Comparison of ENCODE assay signal across 9 mouse cellular contexts in the genomic region with DNA sequence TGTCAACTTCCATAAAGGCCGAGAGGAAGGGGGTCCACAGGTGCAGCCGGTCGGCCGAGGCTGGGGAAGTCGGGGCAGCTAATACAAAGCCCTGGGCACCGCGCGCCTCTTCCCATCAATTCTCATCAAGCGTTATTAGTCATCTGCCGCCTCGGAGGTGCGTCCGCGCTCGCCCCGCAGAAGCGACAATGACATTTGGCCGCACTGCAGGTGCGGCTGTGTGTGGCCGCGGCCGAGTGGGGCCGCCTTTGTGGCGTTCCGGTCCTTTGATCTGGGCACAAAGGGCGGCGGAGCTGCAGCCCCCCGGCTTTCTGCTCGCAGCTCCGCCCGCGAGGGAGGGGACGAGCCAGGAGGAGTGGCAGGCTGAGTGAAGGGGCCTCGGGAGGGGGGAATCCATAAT. TPM values are rescaled to one million over a fixed set of nuclear protein-coding genes. Genes with fewer than 3 reads are reported as not detected.
A peak's percentile ranks its signal among the peaks of the same experiment; 100 is the strongest.
DNase-seq lines count a peak whose midpoint lies in the region; ATAC-seq and TF ChIP-seq lines count a peak whose summit lies in the region.
"Had no signal": no experiment of that assay in that cellular context is flagged by ENCODE, and none has a peak within 500 bp of the region (broad histone marks: within the 10 kb centered on the region; RNA-seq: fewer than 3 reads in every experiment).

No protein-coding gene starts in this region.

- peaks cover 9% of the 10 kb centered on the region for H3K4me1 ChIP-seq in heart, embryonic 15.5 days (replicated peaks)
- H3K4me1 ChIP-seq in forebrain, postnatal 0 days (ENCODE audit: insufficient read depth), result peaks cover 5% of the 10 kb centered on the region
- peaks cover 3% of the 10 kb centered on the region; the same call in 1 of the 2 replicates for H3K4me1 ChIP-seq in limb, embryonic 11.5 days (ENCODE audit: control insufficient read depth, insufficient read depth, low read length)
- peaks cover 24% of the 10 kb centered on the region for H3K4me1 ChIP-seq in neural tube, embryonic 15.5 days

- no peak overlapping the region for H3K9ac ChIP-seq in heart, embryonic 15.5 days
- peak overlapping the region; percentile 59 for H3K9ac ChIP-seq in forebrain, postnatal 0 days
- H3K9ac ChIP-seq in limb, embryonic 11.5 days (ENCODE audit: low read length), result peak overlapping the region; percentile 41; the same call in 1 of the 2 replicates
- H3K9ac ChIP-seq in neural tube, embryonic 15.5 days (replicated peaks), result peak overlapping the region; percentile 41

- H3K36me3 ChIP-seq in heart, embryonic 15.5 days, result no peaks in the 10 kb centered on the region
- H3K36me3 ChIP-seq in forebrain, postnatal 0 days (ENCODE audit: insufficient read depth), result no peaks in the 10 kb centered on the region; the same call in 1 of the 2 replicates
- no peaks in the 10 kb centered on the region for H3K36me3 ChIP-seq in limb, embryonic 11.5 days (ENCODE audit: control insufficient read depth, insufficient read depth, low read length)
- H3K36me3 ChIP-seq in neural tube, embryonic 15.5 days, result no peaks in the 10 kb centered on the region
- H3K36me3 ChIP-seq: G1E had no signal

- under 1% methylated on average over 34 of the region's 34 CpGs for WGBS in heart, embryonic 15.5 days
- under 1% methylated on average over 34 of the region's 34 CpGs for WGBS in forebrain, postnatal 0 days
- WGBS in limb, embryonic 11.5 days, result under 1% methylated on average over 34 of the region's 34 CpGs
- under 1% methylated on average over 34 of the region's 34 CpGs for WGBS in neural tube, embryonic 15.5 days

- no peaks in the 10 kb centered on the region for H3K9me3 ChIP-seq in heart, embryonic 15.5 days (replicated peaks)
- no peaks in the 10 kb centered on the region for H3K9me3 ChIP-seq in forebrain, postnatal 0 days (ENCODE audit: low read length)
- no peaks in the 10 kb centered on the region for H3K9me3 ChIP-seq in limb, embryonic 11.5 days (ENCODE audit: control insufficient read depth, low read length)
- H3K9me3 ChIP-seq in neural tube, embryonic 15.5 days (replicated peaks), result no peaks in the 10 kb centered on the region

- H3K4me3 ChIP-seq in heart, embryonic 15.5 days, result peak overlapping the region; percentile 57
- H3K4me3 ChIP-seq in forebrain, postnatal 0 days (ENCODE audit: low read depth, low read length), result peak overlapping the region; percentile 49
- H3K4me3 ChIP-seq in limb, embryonic 11.5 days (ENCODE audit: low read depth, low read length), result peak overlapping the region; percentile 37
- H3K4me3 ChIP-seq in neural tube, embryonic 15.5 days (replicated peaks), result peak overlapping the region; percentile 50

- ATAC-seq in heart, embryonic 15.5 days (replicated peaks; ENCODE audit: insufficient number of reproducible peaks, insufficient read depth, low FRiP score, low read depth), result no peak
- ATAC-seq in forebrain, postnatal 0 days, result peak; percentile 43; the same call in 1 of the 2 replicates
- ATAC-seq in limb, embryonic 11.5 days (ENCODE audit: insufficient number of reproducible peaks, low FRiP score, low TSS enrichment, low read depth), result no peak
- ATAC-seq in neural tube, embryonic 15.5 days (ENCODE audit: low FRiP score), result no peak

- peaks cover 45% of the 10 kb centered on the region for H3K27me3 ChIP-seq in heart, embryonic 15.5 days
- H3K27me3 ChIP-seq in forebrain, postnatal 0 days (ENCODE audit: insufficient read depth, low read length), result 0 out of 2 replicates have a peak, but pooled peaks cover 4% of the 10 kb centered on the region
- peaks cover 17% of the 10 kb centered on the region for H3K27me3 ChIP-seq in limb, embryonic 11.5 days (ENCODE audit: control insufficient read depth, insufficient read depth, low read length)
- peaks cover 11% of the 10 kb centered on the region for H3K27me3 ChIP-seq in neural tube, embryonic 15.5 days (replicated peaks)

- no peak for TF ChIP-seq CTCF in forebrain, postnatal 0 days (IDR thresholded peaks at IDR 0.05; ENCODE audit: low read depth)

- no peak for DNase-seq in heart, adult 11 months
- no peak for DNase-seq in forebrain, postnatal 0 days
- DNase-seq in limb, embryonic 11.5 days (ENCODE audit: low spot score), result peak; percentile 64
- no peak for DNase-seq in right cerebral cortex, postnatal 4 days
- no peak for DNase-seq in urinary bladder, postnatal 36 days (ENCODE audit: low spot score in 2 of 2)
- DNase-seq in cerebellum, adult 9-10 months, result no peak

- H3K27ac ChIP-seq in heart, embryonic 15.5 days, result no peak overlapping the region
- no peak overlapping the region for H3K27ac ChIP-seq in forebrain, postnatal 0 days (ENCODE audit: low read depth, low read length)
- H3K27ac ChIP-seq in limb, embryonic 11.5 days (replicated peaks; ENCODE audit: low read depth, low read length), result no peak overlapping the region
- H3K27ac ChIP-seq in neural tube, embryonic 15.5 days (replicated peaks), result no peak overlapping the region

- H3K4me2 ChIP-seq in heart, embryonic 15.5 days, result peak overlapping the region; percentile 94
- H3K4me2 ChIP-seq in forebrain, postnatal 0 days (ENCODE audit: low read depth), result peak overlapping the region; percentile 95
- peak overlapping the region; percentile 79 for H3K4me2 ChIP-seq in limb, embryonic 11.5 days (ENCODE audit: low read depth, severe bottlenecking)
- peak overlapping the region; percentile 97 for H3K4me2 ChIP-seq in neural tube, embryonic 15.5 days

RNA-seq across cellular contexts. Expression of gene Sall1, which starts 37.5 kb away (rescaled TPM):
- 2.5 and 3.6 TPM in 2 replicates for polyA plus RNA-seq in heart, embryonic 15.5 days (2015; fragmentation: Nextera tagmentation; extraction: Ambion mirVana)
- 9.3 and 11.1 TPM in 2 replicates for total RNA-seq in forebrain, postnatal 0 days (2014; rRNA removed)
- polyA plus RNA-seq in forebrain, postnatal 0 days (2015; fragmentation: Nextera tagmentation; extraction: Ambion mirVana), result 3.1 and 4.7 TPM in 2 replicates
- polyA plus RNA-seq in limb, embryonic 11.5 days (2014; fragmentation: Nextera tagmentation; extraction: Ambion mirVana), result 30.0 and 30.4 TPM in 2 replicates
- polyA plus RNA-seq in neural tube, embryonic 15.5 days (2015; fragmentation: Nextera tagmentation; extraction: Ambion mirVana), result 11.6 and 11.7 TPM in 2 replicates
- polyA plus RNA-seq: G1E had no signal
